Mouse (Mus musculus) lung, postnatal 0 days (tissue): ENCODE results near the gene Ppp2r3d.

Experiments
- CTCF ChIP-seq: IDR thresholded peaks from 2 replicates; pipeline ENCODE4 v1.5.1; 2016; ENCODE audit warnings: antibody characterized with exemption, mild to moderate bottlenecking
- EP300 ChIP-seq: IDR thresholded peaks from 2 replicates; pipeline ENCODE4 v1.6.1; 2016; ENCODE audit warnings: antibody characterized with exemption, mild to moderate bottlenecking, control low read depth

DNA sequence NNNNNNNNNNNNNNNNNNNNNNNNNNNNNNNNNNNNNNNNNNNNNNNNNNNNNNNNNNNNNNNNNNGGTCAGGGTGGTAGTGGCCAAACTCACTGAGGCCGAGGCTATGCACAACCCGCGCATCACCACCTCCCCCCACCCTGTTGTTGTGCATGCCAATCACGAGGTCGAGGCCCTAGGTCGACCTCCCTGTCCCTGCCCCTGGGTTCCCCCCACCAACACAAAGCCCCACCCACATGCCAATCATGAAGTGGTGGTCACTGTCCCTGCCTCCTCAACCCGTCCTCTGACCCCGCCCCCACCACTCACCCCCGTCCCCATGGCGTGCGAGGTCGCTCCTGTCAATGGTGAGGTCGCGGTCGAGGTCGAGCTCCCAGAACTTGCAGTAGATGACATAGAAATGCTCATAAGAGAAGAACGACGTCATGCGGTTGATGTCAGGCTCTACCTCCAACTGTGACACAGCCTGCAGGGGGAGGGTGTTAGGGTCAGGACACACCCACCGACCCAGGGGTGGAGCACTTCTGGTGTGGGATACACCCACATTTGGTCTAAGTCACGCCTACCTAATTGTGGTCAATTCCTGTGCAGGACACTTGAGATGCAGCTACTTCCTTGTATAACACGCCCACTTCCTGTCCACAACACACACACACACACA lies 37.9 kb downstream of the Ppp2r3d start:
- TF ChIP-seq CTCF (no peak), EP300 (no peak)
